Comparison of ENCODE assay signal across 8 mouse cellular contexts in the genomic region with DNA sequence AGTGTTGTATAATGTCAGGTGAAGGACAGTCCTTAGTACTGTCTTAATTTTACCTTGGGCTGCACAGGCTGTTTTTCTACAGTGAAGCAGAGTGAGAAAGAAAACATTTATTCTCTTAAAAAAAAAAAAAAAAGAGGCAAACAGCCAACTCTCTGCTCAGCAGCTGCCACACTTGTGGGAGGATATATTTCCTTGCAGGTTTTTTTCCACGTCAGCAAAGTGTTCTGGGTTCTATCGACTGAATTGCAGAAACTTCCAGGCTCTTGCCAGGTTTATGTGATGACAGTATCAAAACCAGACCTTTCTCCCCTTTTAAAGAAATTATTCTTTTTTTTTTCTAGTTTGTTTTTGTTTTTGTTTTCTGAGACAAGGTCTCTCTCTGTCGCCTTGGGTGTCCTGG. TPM values are rescaled to one million over a fixed set of nuclear protein-coding genes. Genes with fewer than 3 reads are reported as not detected.
DNase-seq lines count a peak whose midpoint lies in the region; ATAC-seq and TF ChIP-seq lines count a peak whose summit lies in the region.

No protein-coding gene starts in this region.

- 26% methylated on average over 3 of the region's 3 CpGs for WGBS in liver, adult 2 months
- 36% methylated on average over 3 of the region's 3 CpGs for WGBS in embryonic facial prominence, embryonic 14.5 days
- 70% methylated on average over 3 of the region's 3 CpGs for WGBS in limb, embryonic 10.5 days
- WGBS in neural tube, embryonic 13.5 days = 69% methylated on average over 3 of the region's 3 CpGs

- H3K27me3 ChIP-seq in liver, adult 2 months (ENCODE audit: control insufficient read depth, insufficient read depth, low read length) = no peaks in the 10 kb centered on the region
- H3K27me3 ChIP-seq in embryonic facial prominence, embryonic 14.5 days (replicated peaks; ENCODE audit: control insufficient read depth, insufficient read depth, low read length) = no peaks in the 10 kb centered on the region
- no peaks in the 10 kb centered on the region for H3K27me3 ChIP-seq in limb, embryonic 10.5 days (ENCODE audit: low read depth, poor library complexity, severe bottlenecking)
- H3K27me3 ChIP-seq in neural tube, embryonic 13.5 days = peaks cover 3% of the 10 kb centered on the region; the same call in 1 of the 2 replicates

- no peak overlapping the region; the same call in 1 of the 2 replicates for H3K9ac ChIP-seq in liver, adult 2 months (ENCODE audit: low read depth, low read length)
- no peak overlapping the region for H3K9ac ChIP-seq in embryonic facial prominence, embryonic 14.5 days (ENCODE audit: low read depth, low read length)
- no peak overlapping the region; the same call in 1 of the 2 replicates for H3K9ac ChIP-seq in neural tube, embryonic 13.5 days

- no peak for ATAC-seq in embryonic facial prominence, embryonic 14.5 days (ENCODE audit: low read depth)
- ATAC-seq in neural tube, embryonic 13.5 days (ENCODE audit: low read depth) = no peak
- ATAC-seq in monocyte, adult 5-6 weeks (replicated peaks; ENCODE audit: insufficient number of reproducible peaks, low FRiP score, low TSS enrichment, poor library complexity, severe bottlenecking) = no peak

- H3K4me3 ChIP-seq in liver, adult 2 months (ENCODE audit: insufficient read depth, low read depth, low read length) = no peak overlapping the region; the same call in 1 of the 2 replicates
- H3K4me3 ChIP-seq in embryonic facial prominence, embryonic 14.5 days (ENCODE audit: low read depth, low read length) = peak overlapping the region; percentile 49; the same call in 1 of the 2 replicates
- peak overlapping the region; percentile 71 for H3K4me3 ChIP-seq in limb, embryonic 10.5 days
- H3K4me3 ChIP-seq in neural tube, embryonic 13.5 days = no peak overlapping the region

- H3K9me3 ChIP-seq in embryonic facial prominence, embryonic 14.5 days (ENCODE audit: control insufficient read depth, low read length) = no peaks in the 10 kb centered on the region
- no peaks in the 10 kb centered on the region for H3K9me3 ChIP-seq in limb, embryonic 10.5 days (replicated peaks)
- H3K9me3 ChIP-seq in neural tube, embryonic 13.5 days = no peaks in the 10 kb centered on the region

- peaks cover 2% of the 10 kb centered on the region; the same call in 1 of the 2 replicates for H3K79me2 ChIP-seq in liver, adult 2 months (ENCODE audit: control insufficient read depth, insufficient read depth, low read length)

- DNase-seq in liver, adult 2 months (ENCODE audit: extremely low read depth, low read depth, low spot score) = peak; percentile 38
- no peak for DNase-seq in liver
- peak; percentile 43 for DNase-seq in embryonic facial prominence, embryonic 14.5 days (ENCODE audit: low spot score)
- no peak for DNase-seq in limb, embryonic 10.5 days (ENCODE audit: low spot score)
- no peak for DNase-seq in layer of hippocampus, adult 18-20 months (ENCODE audit: low spot score in 2 of 2)
- DNase-seq in urinary bladder, adult 18-20 months (ENCODE audit: low spot score in 2 of 2) = no peak

- TF ChIP-seq CTCF in liver, adult 2 months (IDR thresholded peaks at IDR 0.05; ENCODE audit: low read depth, low read length) = no peak

- TF ChIP-seq POLR2A in liver, adult 2 months (IDR thresholded peaks at IDR 0.05; ENCODE audit: extremely low read depth, insufficient read depth, low read length) = no peak

- peak overlapping the region; percentile 74 for H3K4me2 ChIP-seq in embryonic facial prominence, embryonic 14.5 days (ENCODE audit: low read depth, low read length)
- H3K4me2 ChIP-seq in neural tube, embryonic 13.5 days = peak overlapping the region; percentile 90

- H3K27ac ChIP-seq in liver, adult 2 months (replicated peaks; ENCODE audit: insufficient read depth, low read depth, low read length) = no peak overlapping the region
- no peak overlapping the region for H3K27ac ChIP-seq in embryonic facial prominence, embryonic 14.5 days (replicated peaks; ENCODE audit: low read depth, low read length)
- H3K27ac ChIP-seq in limb, embryonic 10.5 days = no peak overlapping the region
- H3K27ac ChIP-seq in neural tube, embryonic 13.5 days (replicated peaks) = no peak overlapping the region

- H3K4me1 ChIP-seq in liver, adult 2 months (ENCODE audit: control insufficient read depth, insufficient read depth, low read length) = peaks cover 2% of the 10 kb centered on the region; the same call in 1 of the 2 replicates
- H3K4me1 ChIP-seq in embryonic facial prominence, embryonic 14.5 days (ENCODE audit: control insufficient read depth, insufficient read depth, low read length) = 0 out of 2 replicates have a peak, but pooled peaks cover 2% of the 10 kb centered on the region
- H3K4me1 ChIP-seq in limb, embryonic 10.5 days = peaks cover 14% of the 10 kb centered on the region
- peaks cover 10% of the 10 kb centered on the region for H3K4me1 ChIP-seq in neural tube, embryonic 13.5 days (replicated peaks)

- H3K36me3 ChIP-seq in liver, adult 2 months (ENCODE audit: control insufficient read depth, insufficient read depth, low read length) = 0 out of 2 replicates have a peak, but pooled peaks cover 4% of the 10 kb centered on the region
- H3K36me3 ChIP-seq in embryonic facial prominence, embryonic 14.5 days (ENCODE audit: control insufficient read depth, insufficient read depth, low read length) = peaks cover 14% of the 10 kb centered on the region; the same call in 1 of the 2 replicates
- H3K36me3 ChIP-seq in limb, embryonic 10.5 days = peaks cover 12% of the 10 kb centered on the region
- H3K36me3 ChIP-seq in neural tube, embryonic 13.5 days = peaks cover 11% of the 10 kb centered on the region; the same call in 1 of the 2 replicates

RNA-seq across cellular contexts. Expression of gene Ttc27, which starts 0.9 kb away (rescaled TPM):
- total RNA-seq in liver, adult 2 months (2014; rRNA removed) = 11.9 and 12.4 TPM in 2 replicates
- polyA plus RNA-seq in liver, adult 2 months (2012; rRNA removed) = 2.8 and 2.9 TPM in 2 replicates
- polyA plus RNA-seq in embryonic facial prominence, embryonic 14.5 days (2014; fragmentation: Nextera tagmentation; extraction: Ambion mirVana) = 21.2 and 23.5 TPM in 2 replicates
- polyA plus RNA-seq in limb, embryonic 10.5 days (2016; fragmentation: Nextera tagmentation; extraction: Ambion mirVana) = 31.2 and 31.5 TPM in 2 replicates
- polyA plus RNA-seq in neural tube, embryonic 13.5 days (2015; fragmentation: Nextera tagmentation; extraction: Ambion mirVana) = 18.0 and 18.9 TPM in 2 replicates
- 10 to 100 TPM; 20.8 to 25.8 TPM for total RNA-seq in layer of hippocampus, adult 18-20 months (2021)
- total RNA-seq in monocyte, adult 5-6 weeks (2017) = 11.5 to 23.4 TPM (median 16.9 TPM) in 3 replicates

Comparison
In these comparisons a context has a peak if more than half of its experiments do, and no peak if none do; other contexts are left out.
1. DNase-seq: peak in liver, adult 2 months (single experiment) and embryonic facial prominence, embryonic 14.5 days (single experiment); none in liver (single experiment), limb, embryonic 10.5 days (single experiment), layer of hippocampus, adult 18-20 months (0 of 2) and urinary bladder, adult 18-20 months (0 of 2).
2. H3K4me3 ChIP-seq: peak in embryonic facial prominence, embryonic 14.5 days (single experiment) and limb, embryonic 10.5 days (single experiment); none in liver, adult 2 months (single experiment) and neural tube, embryonic 13.5 days (single experiment).